Mouse (Mus musculus): ENCODE results near the gene Mapk14. TPM values are rescaled to one million over a fixed set of nuclear protein-coding genes. Genes with fewer than 3 reads are reported as not detected.
A peak's percentile ranks its signal among the peaks of the same experiment; 100 is the strongest.

The Mapk14 gene
- polyA plus RNA-seq, 1 experiment from 2014 or later = 47.2 TPM

DNA sequence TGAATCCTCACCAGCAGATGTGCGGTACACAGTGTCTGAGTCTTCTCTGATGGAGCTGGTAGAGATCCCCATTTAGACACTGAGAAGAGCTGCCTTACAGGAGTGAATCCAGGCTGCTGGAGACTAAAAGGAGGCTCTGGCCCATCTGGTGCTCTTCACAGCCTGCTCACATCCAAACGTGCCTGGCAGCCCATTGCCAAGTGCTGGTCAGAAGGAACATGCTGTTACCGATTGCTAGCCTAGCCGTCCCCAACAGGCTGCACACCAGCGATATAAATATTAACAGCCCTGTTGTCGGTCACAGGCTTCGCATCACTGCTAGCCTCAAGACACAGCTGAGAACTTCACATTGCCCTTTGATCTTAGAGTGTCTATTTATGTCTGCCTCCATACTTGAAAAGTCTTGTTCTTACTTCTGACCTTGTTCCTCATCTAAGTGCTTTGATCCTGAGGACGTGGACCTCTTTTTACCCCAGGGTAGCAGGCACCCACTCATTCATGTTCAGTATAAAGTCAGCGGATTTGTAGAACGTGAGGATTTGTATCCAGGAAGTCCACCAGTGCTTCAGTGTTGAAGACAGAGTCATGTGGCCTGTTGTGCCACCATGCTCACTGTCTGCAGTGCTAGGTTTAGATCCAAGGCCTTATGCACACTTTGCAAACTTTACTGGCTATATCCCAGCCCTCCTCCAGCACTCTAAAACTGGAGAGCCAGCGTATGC is 52.2 kb downstream of the Mapk14 start:
- no peaks in the 10 kb centered on the region for H3K4me1 ChIP-seq (ENCODE audit: control insufficient read depth, insufficient read depth, low read length)
- H3K4me2 ChIP-seq = no peak overlapping the region
- DNase-seq (ENCODE audit: low spot score, missing footprints) (no peak), ATAC-seq (ENCODE audit: low FRiP score) (no peak)
- no peaks in the 10 kb centered on the region for H3K27me3 ChIP-seq (ENCODE audit: control insufficient read depth, insufficient read depth, low read length)
- no peaks in the 10 kb centered on the region for H3K9me3 ChIP-seq (ENCODE audit: control insufficient read depth, low read length)
- peaks cover 18% of the 10 kb centered on the region for H3K36me3 ChIP-seq (ENCODE audit: control insufficient read depth, insufficient read depth, low read length)
- 94% methylated on average over 11 of the region's 11 CpGs for WGBS
- H3K9ac ChIP-seq (ENCODE audit: low read length) = no peak overlapping the region
- H3K4me3 ChIP-seq (ENCODE audit: low read depth, low read length) = no peak overlapping the region
- H3K27ac ChIP-seq (ENCODE audit: low read depth, low read length) = no peak overlapping the region

DNA sequence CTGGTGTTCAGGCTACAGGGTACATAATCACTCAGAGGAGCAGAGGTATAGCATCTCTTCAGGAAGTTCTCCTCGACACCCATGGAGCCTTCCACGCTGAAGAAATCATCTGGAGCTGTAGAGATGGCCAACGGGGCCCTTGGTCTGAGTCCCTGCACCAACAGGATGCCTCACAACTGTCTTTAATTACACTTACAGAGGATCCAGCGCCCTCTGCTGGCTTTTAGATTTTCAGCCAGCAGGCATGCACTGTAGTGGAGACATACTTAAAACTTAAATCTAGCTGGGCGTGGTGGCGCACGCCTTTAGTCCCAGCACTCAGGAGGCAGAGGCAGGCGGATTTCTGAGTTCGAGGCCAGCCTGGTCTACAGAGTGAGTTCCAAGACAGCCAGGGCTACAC is 52.8 kb downstream of the Mapk14 start:
- Histone ChIP-seq H3K36me3 (ENCODE audit: control insufficient read depth, insufficient read depth, low read length) (peaks cover 18% of the 10 kb centered on the region), H3K4me2 (no peak overlapping the region), H3K9me3 (ENCODE audit: control insufficient read depth, low read length) (no peaks in the 10 kb centered on the region), H3K27me3 (ENCODE audit: control insufficient read depth, insufficient read depth, low read length) (no peaks in the 10 kb centered on the region), H3K4me1 (ENCODE audit: control insufficient read depth, insufficient read depth, low read length) (no peaks in the 10 kb centered on the region), H3K27ac (ENCODE audit: low read depth, low read length) (no peak overlapping the region), H3K4me3 (ENCODE audit: low read depth, low read length) (no peak overlapping the region), H3K9ac (ENCODE audit: low read length) (no peak overlapping the region)
- DNase-seq (ENCODE audit: low spot score, missing footprints) = no peak
- no peak for ATAC-seq (ENCODE audit: low FRiP score)
- 88% methylated on average over 9 of the region's 9 CpGs for WGBS

GRCm38 (mm10) chr17:28745773-28746172 is 54.6 kb downstream of the Mapk14 start:
- peaks cover 16% of the 10 kb centered on the region for H3K36me3 ChIP-seq (ENCODE audit: control insufficient read depth, insufficient read depth, low read length)

DNA sequence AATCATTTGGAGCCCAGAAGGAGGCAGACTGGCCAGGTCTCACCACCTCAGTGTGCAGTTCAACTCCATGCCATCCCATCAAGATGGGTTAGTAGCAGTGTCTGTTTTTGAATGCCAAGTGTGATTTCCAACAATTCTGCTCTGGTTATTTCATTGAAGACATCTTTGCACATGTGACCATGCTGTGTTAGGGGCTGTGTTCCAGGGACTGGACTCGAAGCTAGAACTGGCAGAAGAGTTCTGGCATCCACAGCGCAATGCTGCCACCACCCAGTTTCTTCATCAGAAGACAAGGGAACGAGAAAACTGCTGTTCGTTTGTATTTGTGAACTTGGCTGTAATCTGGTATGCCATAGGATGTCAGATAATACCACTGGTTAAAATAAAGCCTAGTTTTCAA is 56.9 kb downstream of the Mapk14 start:
- ATAC-seq (ENCODE audit: low FRiP score) = no peak
- Histone ChIP-seq H3K36me3 (ENCODE audit: control insufficient read depth, insufficient read depth, low read length) (peaks cover 16% of the 10 kb centered on the region), H3K9ac (ENCODE audit: low read length) (no peak overlapping the region), H3K4me2 (no peak overlapping the region), H3K27ac (ENCODE audit: low read depth, low read length) (no peak overlapping the region), H3K27me3 (ENCODE audit: control insufficient read depth, insufficient read depth, low read length) (no peaks in the 10 kb centered on the region), H3K4me3 (ENCODE audit: low read depth, low read length) (no peak overlapping the region), H3K4me1 (ENCODE audit: control insufficient read depth, insufficient read depth, low read length) (no peaks in the 10 kb centered on the region), H3K9me3 (ENCODE audit: control insufficient read depth, low read length) (no peaks in the 10 kb centered on the region)
- WGBS = 93% methylated on average over 4 of the region's 4 CpGs
- no peak for DNase-seq (ENCODE audit: low spot score, missing footprints)

More at GRCm38 (mm10) chr17:28745773-28746172, 54.6 kb downstream of the Mapk14 start:
- Histone ChIP-seq H3K4me3 (ENCODE audit: low read depth, low read length) (no peak overlapping the region), H3K27me3 (ENCODE audit: control insufficient read depth, insufficient read depth, low read length) (no peaks in the 10 kb centered on the region), H3K27ac (ENCODE audit: low read depth, low read length) (no peak overlapping the region), H3K4me1 (ENCODE audit: control insufficient read depth, insufficient read depth, low read length) (no peaks in the 10 kb centered on the region), H3K9ac (ENCODE audit: low read length) (no peak overlapping the region), H3K9me3 (ENCODE audit: control insufficient read depth, low read length) (no peaks in the 10 kb centered on the region), H3K4me2 (no peak overlapping the region)
- no peak for ATAC-seq (ENCODE audit: low FRiP score)
- 96% methylated on average over 6 of the region's 6 CpGs for WGBS
- DNase-seq (ENCODE audit: low spot score, missing footprints) = no peak

DNA sequence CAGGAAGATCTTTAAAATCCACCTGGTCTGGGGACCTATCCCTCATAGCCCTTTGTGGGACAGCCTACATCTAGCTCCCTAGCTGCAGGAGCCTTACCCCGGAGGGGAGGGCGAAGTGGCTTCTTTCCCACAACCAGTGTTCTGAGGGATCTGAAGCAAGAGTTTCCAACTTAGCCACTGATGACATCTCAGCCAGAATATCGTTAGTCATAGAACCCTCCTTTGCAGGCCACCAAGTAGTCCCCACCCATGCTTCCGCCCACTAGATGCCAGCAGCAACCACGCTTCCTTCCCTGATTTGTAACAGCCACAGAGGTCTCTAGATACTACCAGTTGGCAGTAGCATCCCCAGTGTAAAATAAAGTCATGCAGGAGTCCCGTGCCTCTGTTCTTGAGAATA is 59.5 kb downstream of the Mapk14 start:
- Histone ChIP-seq H3K9me3 (ENCODE audit: control insufficient read depth, low read length) (no peaks in the 10 kb centered on the region), H3K4me2 (no peak overlapping the region), H3K9ac (ENCODE audit: low read length) (no peak overlapping the region), H3K4me1 (ENCODE audit: control insufficient read depth, insufficient read depth, low read length) (no peaks in the 10 kb centered on the region), H3K27me3 (ENCODE audit: control insufficient read depth, insufficient read depth, low read length) (no peaks in the 10 kb centered on the region), H3K27ac (ENCODE audit: low read depth, low read length) (no peak overlapping the region), H3K36me3 (ENCODE audit: control insufficient read depth, insufficient read depth, low read length) (peaks cover 11% of the 10 kb centered on the region; the same call in 1 of the 2 replicates), H3K4me3 (ENCODE audit: low read depth, low read length) (no peak overlapping the region)
- DNase-seq (ENCODE audit: low spot score, missing footprints) (no peak), ATAC-seq (ENCODE audit: low FRiP score) (no peak)
- 86% methylated on average over 6 of the region's 6 CpGs for WGBS

- no peak overlapping the region for H3K9ac ChIP-seq (ENCODE audit: low read length)
- H3K4me1 ChIP-seq (ENCODE audit: control insufficient read depth, insufficient read depth, low read length) = no peaks in the 10 kb centered on the region
- H3K36me3 ChIP-seq (ENCODE audit: control insufficient read depth, insufficient read depth, low read length) = no peaks in the 10 kb centered on the region
- H3K4me3 ChIP-seq (ENCODE audit: low read depth, low read length) = no peak overlapping the region
- ATAC-seq (ENCODE audit: low FRiP score) (no peak), DNase-seq (ENCODE audit: low spot score, missing footprints) (no peak)
- H3K27me3 ChIP-seq (ENCODE audit: control insufficient read depth, insufficient read depth, low read length) = no peaks in the 10 kb centered on the region
- H3K27ac ChIP-seq (ENCODE audit: low read depth, low read length) = no peak overlapping the region
- no peak overlapping the region for H3K4me2 ChIP-seq
- 74% methylated on average over 5 of the region's 5 CpGs for WGBS
- H3K9me3 ChIP-seq (ENCODE audit: control insufficient read depth, low read length) = no peaks in the 10 kb centered on the region
These were observed 65.3 kb downstream of the Mapk14 start for GRCm38 (mm10) chr17:28756447-28756846.

GRCm38 (mm10) chr17:28757470-28757869 is 66.3 kb downstream of the Mapk14 start:
- H3K4me3 ChIP-seq (ENCODE audit: low read depth, low read length) = no peak overlapping the region
- H3K27me3 ChIP-seq (ENCODE audit: control insufficient read depth, insufficient read depth, low read length) = no peaks in the 10 kb centered on the region
- no peak overlapping the region for H3K4me2 ChIP-seq
- H3K27ac ChIP-seq (ENCODE audit: low read depth, low read length) = no peak overlapping the region
- H3K36me3 ChIP-seq (ENCODE audit: control insufficient read depth, insufficient read depth, low read length) = no peaks in the 10 kb centered on the region
- H3K9ac ChIP-seq (ENCODE audit: low read length) = no peak overlapping the region
- no peak for ATAC-seq (ENCODE audit: low FRiP score)
- DNase-seq (ENCODE audit: low spot score, missing footprints) = no peak
- H3K9me3 ChIP-seq (ENCODE audit: control insufficient read depth, low read length) = no peaks in the 10 kb centered on the region
- no peaks in the 10 kb centered on the region for H3K4me1 ChIP-seq (ENCODE audit: control insufficient read depth, insufficient read depth, low read length)
- 78% methylated on average over 2 of the region's 2 CpGs for WGBS

GRCm38 (mm10) chr17:28760736-28761312 is 69.7 kb downstream of the Mapk14 start:
- Histone ChIP-seq H3K27me3 (ENCODE audit: control insufficient read depth, insufficient read depth, low read length) (no peaks in the 10 kb centered on the region), H3K9ac (ENCODE audit: low read length) (no peak overlapping the region), H3K4me2 (no peak overlapping the region), H3K27ac (ENCODE audit: low read depth, low read length) (no peak overlapping the region), H3K36me3 (ENCODE audit: control insufficient read depth, insufficient read depth, low read length) (no peaks in the 10 kb centered on the region), H3K9me3 (ENCODE audit: control insufficient read depth, low read length) (no peaks in the 10 kb centered on the region), H3K4me1 (ENCODE audit: control insufficient read depth, insufficient read depth, low read length) (no peaks in the 10 kb centered on the region), H3K4me3 (ENCODE audit: low read depth, low read length) (no peak overlapping the region)
- WGBS = 78% methylated on average over 8 of the region's 8 CpGs
- DNase-seq (ENCODE audit: low spot score, missing footprints) (no peak), ATAC-seq (ENCODE audit: low FRiP score) (no peak)

DNA sequence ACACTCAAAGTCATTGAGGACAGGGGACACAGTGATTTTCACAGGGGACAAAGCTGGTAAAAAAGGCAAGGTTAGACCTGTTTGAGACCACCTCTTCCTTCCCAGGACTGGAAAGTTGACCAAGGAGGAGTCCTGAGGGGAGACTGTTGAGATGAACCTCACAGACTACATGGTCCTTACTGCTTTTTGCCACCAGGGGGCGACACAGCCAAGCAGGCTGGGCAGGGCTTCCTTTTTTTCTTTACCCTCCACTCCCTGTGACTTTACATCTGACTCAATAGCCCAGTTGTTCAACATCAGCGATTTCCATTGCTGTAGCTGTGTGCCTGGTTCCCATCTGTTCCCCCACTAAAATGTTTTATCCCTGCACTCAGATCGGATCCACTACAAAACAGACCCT is 70.7 kb downstream of the Mapk14 start:
- Histone ChIP-seq H3K36me3 (ENCODE audit: control insufficient read depth, insufficient read depth, low read length) (no peaks in the 10 kb centered on the region), H3K9ac (ENCODE audit: low read length) (no peak overlapping the region), H3K27me3 (ENCODE audit: control insufficient read depth, insufficient read depth, low read length) (no peaks in the 10 kb centered on the region), H3K4me2 (no peak overlapping the region), H3K4me1 (ENCODE audit: control insufficient read depth, insufficient read depth, low read length) (no peaks in the 10 kb centered on the region), H3K9me3 (ENCODE audit: control insufficient read depth, low read length) (no peaks in the 10 kb centered on the region), H3K27ac (ENCODE audit: low read depth, low read length) (no peak overlapping the region), H3K4me3 (ENCODE audit: low read depth, low read length) (no peak overlapping the region)
- ATAC-seq (ENCODE audit: low FRiP score) (no peak), DNase-seq (ENCODE audit: low spot score, missing footprints) (peak; percentile 91)
- WGBS = 13% methylated on average over 3 of the region's 3 CpGs

Data from midbrain, embryonic 11.5 days (tissue).